Mouse (Mus musculus): ENCODE measurements around the gene Prim2.

- no peak for TF ChIP-seq MAFK (IDR thresholded peaks at IDR 0.05; ENCODE audit: insufficient read depth, low read depth, low read length)
- no peak for TF ChIP-seq ZC3H11A (IDR thresholded peaks at IDR 0.05; ENCODE audit: borderline replicate concordance, low read depth, low read length)
These were observed 127.9 kb downstream of the Prim2 start for GRCm38 (mm10) chr1:33541708-33542107.
